Mouse (Mus musculus): Measurements from ENCODE around the gene Mup3.
"Not testable (repeated sequence)": the region's sequence is repeated elsewhere in the genome, so short reads cannot be mapped to it uniquely, and the experiment has no call there.

Mup3 gene

DNA sequence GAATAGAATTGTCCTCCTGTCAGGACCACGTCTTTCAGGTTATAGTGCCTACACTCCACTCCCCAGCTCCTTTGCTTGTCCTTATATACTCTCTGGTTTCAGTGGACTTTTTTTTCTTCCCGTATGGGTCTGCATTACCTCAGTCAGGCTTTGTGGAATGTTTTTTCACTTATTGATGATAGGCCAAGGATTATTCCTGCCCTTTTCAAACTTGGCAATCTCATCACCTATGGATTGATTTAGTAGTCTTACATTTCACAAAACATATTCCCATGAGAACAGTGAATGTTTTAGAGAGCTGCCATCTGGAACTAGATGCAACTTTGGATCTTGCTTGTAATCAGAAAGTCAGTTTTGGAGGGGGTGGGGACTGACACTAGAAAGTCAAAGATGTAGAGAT, at the start of gene Mup3:
Mup3 (minus strand) TSS at position 102 of the 400 bp plus-strand sequence.
- DNase-seq (ENCODE audit: low read depth, low spot score), result no peak

DNA sequence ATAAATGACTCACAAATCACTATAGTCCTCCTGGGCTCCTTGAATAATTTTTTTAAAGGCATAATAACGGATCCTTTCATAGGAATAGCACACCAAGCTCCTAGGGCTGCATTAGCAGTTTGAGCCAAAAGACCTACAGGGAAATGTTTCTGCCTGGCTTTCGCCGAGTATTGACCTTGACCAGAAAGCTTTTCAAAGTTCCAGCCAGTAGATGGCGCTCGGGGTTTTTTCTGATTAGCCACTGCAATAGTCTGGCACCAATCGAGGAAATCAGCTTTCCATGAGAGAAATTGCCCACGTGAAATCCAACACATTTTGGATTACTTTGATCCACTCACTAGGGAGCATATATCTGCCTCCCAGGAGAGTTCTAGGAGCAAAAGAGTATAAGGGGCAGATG, 46.6 kb upstream of the Mup3 start:
- peak; percentile 39 for DNase-seq (ENCODE audit: low read depth, low spot score)

DNA sequence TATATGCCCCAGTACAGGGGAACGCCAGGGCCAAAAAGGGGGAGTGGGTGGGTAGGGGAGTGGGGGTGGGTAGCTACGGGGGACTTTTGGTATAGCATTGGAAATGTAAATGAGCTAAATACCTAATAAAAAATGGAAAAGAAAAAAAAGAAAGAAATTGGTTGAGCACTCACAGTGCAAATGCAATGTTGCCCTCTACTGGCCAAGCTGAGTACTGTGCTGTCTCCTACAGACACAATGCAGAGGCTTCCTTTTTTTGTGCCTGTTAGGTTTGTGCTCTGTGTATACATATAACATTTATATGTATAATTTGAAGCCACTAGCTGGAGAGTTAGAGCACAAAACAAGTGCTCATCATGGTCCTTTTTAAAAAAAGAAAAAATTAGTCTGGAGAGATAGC, 16.2 kb upstream of the Mup3 start:
- DNase-seq (ENCODE audit: low read depth, low spot score), result not testable (repeated sequence)

DNA sequence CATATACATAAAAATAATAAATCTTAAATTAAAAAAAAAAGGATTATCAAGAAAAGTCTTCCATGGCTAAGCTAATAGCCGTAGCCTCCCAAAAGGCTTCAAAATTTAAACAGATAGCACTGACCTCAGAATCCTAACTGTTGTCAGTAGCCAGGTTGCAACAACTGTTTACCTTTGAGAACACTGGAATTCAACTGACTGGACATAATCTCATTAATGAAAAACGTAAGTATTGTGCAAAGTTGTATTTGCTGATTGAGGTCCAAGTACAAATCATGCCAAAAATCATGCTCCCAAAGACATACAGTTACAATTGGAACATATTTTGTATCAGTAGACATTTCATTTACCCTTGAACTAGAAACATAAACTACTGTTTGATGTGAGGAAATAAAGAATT, 811 bp upstream of the Mup3 start:
- no peak for DNase-seq (ENCODE audit: low read depth, low spot score)

DNA sequence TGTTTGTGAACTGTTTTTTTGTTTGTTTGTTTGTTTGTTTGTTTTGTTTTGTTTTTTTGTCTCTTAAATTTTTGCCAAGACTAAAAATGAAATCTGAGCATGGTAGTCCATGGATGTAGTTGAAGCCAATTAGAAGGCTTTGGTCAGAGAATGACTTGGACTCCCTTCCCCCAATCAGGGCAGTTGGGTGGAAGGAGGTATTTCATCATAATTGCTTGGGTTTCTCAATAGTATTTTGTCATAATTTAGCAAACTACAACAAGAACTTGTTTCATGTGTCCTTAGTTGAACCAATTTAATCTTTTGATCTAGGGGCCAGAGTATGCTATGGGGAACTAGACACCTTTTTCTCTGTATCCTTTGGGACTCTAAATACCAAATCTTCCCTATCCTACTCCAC, 4.4 kb downstream of the Mup3 start:
- DNase-seq (ENCODE audit: low read depth, low spot score), result no peak

DNA sequence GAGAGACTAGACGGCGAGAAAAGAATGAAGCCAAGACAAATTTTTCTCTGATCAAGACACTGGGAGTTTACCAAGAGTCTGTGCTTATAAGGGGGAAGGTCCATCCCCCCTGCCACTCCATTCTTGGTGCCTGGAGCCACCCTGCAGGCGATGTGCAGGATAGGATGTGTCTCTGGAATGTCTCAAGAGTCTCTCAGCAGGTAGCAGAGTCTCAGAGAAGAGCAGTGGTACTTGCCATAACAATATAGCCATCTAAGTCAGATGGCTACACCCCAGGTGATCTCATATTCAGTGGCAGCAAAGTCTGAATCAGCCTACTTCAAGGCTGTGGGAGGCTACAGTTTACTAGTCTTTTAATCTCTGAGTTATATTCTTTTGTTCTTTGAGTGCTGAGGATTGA, 12.0 kb downstream of the Mup3 start:
- no peak for DNase-seq (ENCODE audit: low read depth, low spot score)

DNA sequence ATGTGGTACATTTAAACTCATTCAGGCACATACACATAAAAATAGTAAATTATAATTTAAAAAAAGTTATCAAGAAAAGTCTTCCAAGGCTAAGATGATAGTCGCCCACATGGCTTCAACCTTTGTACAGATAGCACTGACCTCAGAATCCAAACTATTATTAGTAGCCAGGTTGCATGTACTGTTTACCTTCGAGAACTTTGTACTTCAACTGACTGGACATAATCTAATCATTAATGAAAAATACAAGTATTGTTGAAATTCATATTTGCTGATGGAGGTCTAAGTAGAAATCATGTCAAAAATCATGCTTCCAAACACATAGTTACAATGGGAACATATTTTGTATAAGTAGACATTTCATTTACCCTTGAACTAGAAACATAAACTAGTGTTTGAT, 32.4 kb downstream of the Mup3 start:
- not testable (repeated sequence) for DNase-seq (ENCODE audit: low read depth, low spot score)

DNA sequence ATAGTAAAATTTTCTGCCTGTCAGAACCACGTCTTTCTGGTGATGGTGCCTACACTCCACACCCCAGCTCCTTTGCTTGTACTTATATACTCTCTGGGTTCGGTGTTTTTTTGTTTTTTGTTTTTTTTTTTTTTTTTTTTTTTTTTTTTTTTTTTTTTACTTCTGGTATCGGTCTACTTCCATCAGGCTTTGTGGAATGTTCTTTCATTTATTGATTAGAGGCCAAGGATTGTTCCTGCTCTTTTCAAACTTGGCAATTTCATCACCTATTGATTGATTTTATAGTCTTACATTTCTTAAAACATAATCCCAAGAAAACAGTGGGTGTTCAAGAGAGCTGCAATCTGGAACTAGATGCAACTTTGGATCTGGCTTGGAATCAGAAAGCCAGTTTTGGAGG, 33.1 kb downstream of the Mup3 start, which contains the start of gene Mup20:
Mup20 (minus strand) TSS at position 101 of the 400 bp plus-strand sequence.
- DNase-seq (ENCODE audit: low read depth, low spot score), result not testable (repeated sequence)

Measured in retina, adult 2 months (tissue).